Mouse (Mus musculus): Measurements from ENCODE around the gene Ugt1a5. TPM values are rescaled to one million over a fixed set of nuclear protein-coding genes. Genes with fewer than 3 reads are reported as not detected.

The Ugt1a5 gene
- polyA plus RNA-seq, 1 experiment from 2014 or later, result not detected

DNA sequence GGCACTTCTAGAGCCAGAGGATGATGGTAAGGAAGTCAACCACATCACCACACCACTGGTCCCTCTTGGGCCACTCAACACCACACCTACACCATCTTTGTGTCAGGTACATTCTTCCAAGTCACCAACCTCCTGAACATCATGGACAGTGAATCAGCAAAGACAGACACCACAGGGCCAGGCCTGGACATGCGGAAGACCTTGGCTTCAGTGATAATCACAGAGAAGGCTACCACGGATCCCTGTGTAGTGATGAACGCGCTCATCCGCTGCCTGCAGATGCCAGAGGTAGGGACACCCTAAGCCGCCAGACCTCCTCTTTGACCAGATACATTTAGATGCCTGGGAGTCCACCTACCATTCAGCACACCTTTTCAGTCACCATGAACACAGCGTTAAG lies 62.3 kb downstream of the Ugt1a5 start:
- Histone ChIP-seq H3K4me1 (replicated peaks) (no peaks in the 10 kb centered on the region), H3K36me3 (no peaks in the 10 kb centered on the region), H3K27ac (no peak overlapping the region), H3K9ac (replicated peaks) (no peak overlapping the region), H3K9me3 (peaks cover 79% of the 10 kb centered on the region), H3K27me3 (no peaks in the 10 kb centered on the region), H3K4me2 (replicated peaks) (no peak overlapping the region), H3K4me3 (replicated peaks) (no peak overlapping the region)
- ATAC-seq, result 0 out of 2 replicates have a peak, but pooled peaks have one; percentile 10
- 71% methylated on average over 7 of the region's 7 CpGs for WGBS

GRCm38 (mm10) chr1:88229566-88229965 lies 63.8 kb downstream of the Ugt1a5 start:
- Histone ChIP-seq H3K4me2 (replicated peaks) (no peak overlapping the region), H3K9me3 (peaks cover 93% of the 10 kb centered on the region), H3K36me3 (no peaks in the 10 kb centered on the region), H3K9ac (replicated peaks) (no peak overlapping the region), H3K4me3 (replicated peaks) (no peak overlapping the region), H3K27ac (no peak overlapping the region), H3K4me1 (replicated peaks) (no peaks in the 10 kb centered on the region), H3K27me3 (no peaks in the 10 kb centered on the region)
- WGBS, result 82% methylated on average over 3 of the region's 3 CpGs
- no peak for ATAC-seq

GRCm38 (mm10) chr1:88229986-88230385 lies 64.2 kb downstream of the Ugt1a5 start:
- Histone ChIP-seq H3K9me3 (peaks cover 98% of the 10 kb centered on the region), H3K36me3 (no peaks in the 10 kb centered on the region), H3K4me2 (replicated peaks) (no peak overlapping the region), H3K27me3 (no peaks in the 10 kb centered on the region), H3K4me3 (replicated peaks) (no peak overlapping the region), H3K4me1 (replicated peaks) (no peaks in the 10 kb centered on the region), H3K9ac (replicated peaks) (no peak overlapping the region), H3K27ac (no peak overlapping the region)
- ATAC-seq, result no peak
- WGBS, result 85% methylated on average over 5 of the region's 5 CpGs

GRCm38 (mm10) chr1:88230421-88230820 lies 64.6 kb downstream of the Ugt1a5 start:
- Histone ChIP-seq H3K4me1 (replicated peaks) (no peaks in the 10 kb centered on the region), H3K4me3 (replicated peaks) (no peak overlapping the region), H3K4me2 (replicated peaks) (no peak overlapping the region), H3K27me3 (no peaks in the 10 kb centered on the region), H3K9me3 (peaks cover 100% of the 10 kb centered on the region), H3K9ac (replicated peaks) (no peak overlapping the region), H3K36me3 (no peaks in the 10 kb centered on the region), H3K27ac (no peak overlapping the region)
- 0 out of 2 replicates have a peak, but pooled peaks have one; percentile 1 for ATAC-seq
- WGBS, result 73% methylated on average over 7 of the region's 7 CpGs

GRCm38 (mm10) chr1:88230981-88231802 lies 65.4 kb downstream of the Ugt1a5 start:
- peaks cover 100% of the 10 kb centered on the region for H3K9me3 ChIP-seq
- H3K36me3 ChIP-seq, result no peaks in the 10 kb centered on the region
- no peaks in the 10 kb centered on the region for H3K4me1 ChIP-seq (replicated peaks)
- no peak overlapping the region for H3K27ac ChIP-seq
- H3K9ac ChIP-seq (replicated peaks), result no peak overlapping the region
- ATAC-seq, result no peak
- no peak overlapping the region for H3K4me3 ChIP-seq (replicated peaks)
- no peaks in the 10 kb centered on the region for H3K27me3 ChIP-seq
- H3K4me2 ChIP-seq (replicated peaks), result no peak overlapping the region
- WGBS, result 76% methylated on average over 6 of the region's 6 CpGs

GRCm38 (mm10) chr1:88231803-88232499 lies 66.1 kb downstream of the Ugt1a5 start:
- no peak overlapping the region for H3K4me2 ChIP-seq (replicated peaks)
- no peaks in the 10 kb centered on the region for H3K36me3 ChIP-seq
- H3K9ac ChIP-seq (replicated peaks), result no peak overlapping the region
- no peaks in the 10 kb centered on the region for H3K4me1 ChIP-seq (replicated peaks)
- H3K27me3 ChIP-seq, result no peaks in the 10 kb centered on the region
- no peak overlapping the region for H3K27ac ChIP-seq
- 69% methylated on average over 7 of the region's 7 CpGs for WGBS
- no peak overlapping the region for H3K4me3 ChIP-seq (replicated peaks)
- no peak for ATAC-seq
- H3K9me3 ChIP-seq, result peaks cover 97% of the 10 kb centered on the region

DNA sequence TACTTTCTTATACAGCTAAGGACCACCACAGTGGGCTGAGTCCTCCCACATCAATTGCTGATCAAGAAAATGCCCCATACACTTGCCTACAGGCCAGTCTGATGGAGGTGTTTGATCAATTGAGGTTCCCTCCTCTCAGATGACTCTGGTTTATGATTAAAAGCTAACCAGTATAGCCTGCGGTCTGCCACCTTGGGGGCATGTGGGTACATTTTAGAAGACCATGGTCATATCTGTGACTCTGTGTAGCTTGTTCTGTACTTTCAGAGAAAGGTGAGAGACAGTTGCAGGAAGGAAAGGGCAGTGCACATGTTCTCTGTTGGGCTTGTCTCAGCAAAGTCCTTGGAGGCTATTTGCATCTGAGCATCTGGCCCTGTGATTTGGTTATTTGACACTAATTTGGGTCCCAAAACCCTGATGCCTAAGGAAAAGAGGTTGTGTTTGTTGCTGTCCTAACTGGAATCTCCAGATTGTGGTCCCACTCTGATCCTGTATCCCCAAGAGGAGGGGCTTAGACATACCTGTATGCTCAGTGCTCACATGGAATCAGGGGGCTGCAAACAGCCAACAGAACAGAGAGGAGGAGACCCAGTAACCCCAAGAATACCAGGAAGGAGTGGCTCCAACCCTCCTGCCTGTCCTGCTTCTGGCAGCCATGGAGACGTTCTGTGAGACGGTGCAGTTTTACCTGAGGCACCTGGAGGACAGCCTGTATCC lies 67.0 kb downstream of the Ugt1a5 start:
- Histone ChIP-seq H3K27me3 (no peaks in the 10 kb centered on the region), H3K4me1 (replicated peaks) (no peaks in the 10 kb centered on the region), H3K27ac (no peak overlapping the region), H3K4me3 (replicated peaks) (no peak overlapping the region), H3K36me3 (no peaks in the 10 kb centered on the region), H3K9me3 (peaks cover 97% of the 10 kb centered on the region), H3K4me2 (replicated peaks) (no peak overlapping the region), H3K9ac (replicated peaks) (no peak overlapping the region)
- ATAC-seq, result no peak
- 60% methylated on average over 3 of the region's 3 CpGs for WGBS

DNA sequence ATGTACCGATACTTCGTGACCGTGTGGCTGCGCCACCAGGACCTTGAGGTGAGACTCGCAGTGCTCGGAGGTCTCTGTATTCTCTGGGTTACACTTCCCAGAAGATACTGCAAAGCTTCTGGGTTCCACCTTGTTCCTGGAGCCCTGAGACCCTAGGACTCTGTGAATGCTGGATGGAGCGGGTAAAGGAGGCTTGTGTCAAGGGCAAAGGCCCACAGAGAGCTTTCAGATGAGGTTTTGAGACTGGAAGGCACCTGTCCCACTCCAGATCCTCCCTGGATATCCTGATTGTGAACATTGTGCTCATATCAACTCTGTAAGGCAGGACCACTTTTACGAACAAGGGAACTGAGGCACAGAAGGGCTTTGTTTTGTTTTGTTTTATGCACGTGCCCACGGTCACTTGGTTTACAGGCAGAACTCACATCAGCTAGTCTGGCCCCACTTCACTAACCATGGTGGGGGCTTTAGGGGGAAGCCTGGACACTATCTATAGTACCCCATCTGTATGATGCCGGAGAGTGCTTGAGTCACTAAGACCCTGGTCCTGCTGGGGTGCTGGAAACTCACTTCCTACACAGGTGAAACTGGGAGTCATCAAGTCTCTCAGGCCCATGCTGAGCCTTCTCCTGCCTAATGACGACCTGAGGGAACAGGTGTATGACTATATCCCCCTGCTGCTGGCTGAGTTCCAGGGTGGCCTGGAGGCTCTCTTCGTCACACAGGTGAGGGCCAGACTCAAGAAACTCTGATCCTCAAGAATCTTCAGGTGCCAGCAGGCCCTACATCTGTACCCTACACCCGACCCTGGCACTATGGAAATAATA lies 67.8 kb downstream of the Ugt1a5 start:
- H3K36me3 ChIP-seq, result no peaks in the 10 kb centered on the region
- H3K4me1 ChIP-seq (replicated peaks), result no peaks in the 10 kb centered on the region
- no peak overlapping the region for H3K4me2 ChIP-seq (replicated peaks)
- ATAC-seq, result no peak
- WGBS, result 68% methylated on average over 14 of the region's 14 CpGs
- peaks cover 97% of the 10 kb centered on the region for H3K9me3 ChIP-seq
- no peaks in the 10 kb centered on the region for H3K27me3 ChIP-seq
- no peak overlapping the region for H3K9ac ChIP-seq (replicated peaks)
- no peak overlapping the region for H3K27ac ChIP-seq
- H3K4me3 ChIP-seq (replicated peaks), result no peak overlapping the region

DNA sequence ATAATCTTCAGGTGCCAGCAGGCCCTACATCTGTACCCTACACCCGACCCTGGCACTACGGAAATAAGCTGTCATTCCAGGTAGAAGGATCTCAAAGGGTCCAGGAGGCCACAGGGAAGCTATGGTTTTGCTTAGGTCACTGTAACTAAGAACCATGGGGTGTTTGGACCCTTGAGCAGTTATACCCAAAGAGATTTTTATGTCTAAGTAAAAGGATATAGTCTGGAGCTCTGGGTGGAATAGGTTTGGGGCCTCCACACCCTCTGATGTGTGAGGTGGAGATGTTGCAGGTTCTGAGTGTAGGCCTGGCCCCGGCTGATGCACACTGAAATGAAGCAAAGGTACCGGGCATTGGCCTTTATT lies 68.4 kb downstream of the Ugt1a5 start:
- peaks cover 97% of the 10 kb centered on the region for H3K9me3 ChIP-seq
- H3K27me3 ChIP-seq, result no peaks in the 10 kb centered on the region
- no peak overlapping the region for H3K27ac ChIP-seq
- no peak overlapping the region for H3K4me3 ChIP-seq (replicated peaks)
- no peak overlapping the region for H3K4me2 ChIP-seq (replicated peaks)
- H3K36me3 ChIP-seq, result no peaks in the 10 kb centered on the region
- H3K9ac ChIP-seq (replicated peaks), result no peak overlapping the region
- 62% methylated on average over 4 of the region's 4 CpGs for WGBS
- ATAC-seq, result no peak
- H3K4me1 ChIP-seq (replicated peaks), result no peaks in the 10 kb centered on the region

GRCm38 (mm10) chr1:88234646-88235045 lies 68.8 kb downstream of the Ugt1a5 start:
- WGBS, result 43% methylated on average over 5 of the region's 5 CpGs
- no peaks in the 10 kb centered on the region for H3K36me3 ChIP-seq

DNA sequence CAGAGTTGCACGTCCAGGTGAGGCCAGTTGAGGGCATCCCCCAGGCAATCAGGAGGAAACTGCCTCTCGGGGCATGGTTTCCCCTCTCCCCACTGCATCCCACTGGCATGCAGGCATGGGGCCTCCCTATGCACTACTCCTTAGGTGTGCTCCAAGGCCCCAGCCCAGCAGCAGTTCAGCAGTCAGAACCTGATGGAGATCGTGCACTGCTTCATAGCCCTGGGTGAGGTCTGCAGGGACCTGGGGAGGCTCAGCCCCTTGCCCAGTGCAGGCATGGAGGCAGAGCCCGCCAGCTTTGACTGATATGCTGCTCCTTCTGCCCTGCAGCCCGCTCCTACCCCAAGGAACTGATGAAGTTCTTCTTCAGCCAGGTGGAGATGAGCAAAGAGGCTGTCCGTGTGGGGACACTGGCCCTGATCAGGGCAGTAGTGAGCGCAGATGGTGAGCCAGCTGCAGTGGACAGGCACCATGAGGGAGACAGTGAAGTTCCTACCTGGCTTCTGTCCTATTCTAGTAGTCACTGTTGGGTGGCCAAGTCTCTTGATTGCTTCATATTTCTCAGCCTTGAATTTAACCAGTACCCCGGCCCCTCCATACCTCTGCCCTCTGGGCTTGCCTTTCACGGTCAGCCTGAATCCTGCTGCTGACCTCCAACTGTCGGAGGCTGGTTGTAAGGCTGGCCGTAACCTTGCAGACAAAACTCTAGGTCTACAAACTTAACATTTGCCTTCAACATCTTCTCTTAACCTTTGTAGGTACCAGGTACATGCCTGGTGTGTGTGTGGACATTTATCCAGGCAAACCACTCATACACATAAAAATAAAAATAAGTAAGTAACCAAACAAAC lies 69.5 kb downstream of the Ugt1a5 start:
- no peak overlapping the region for H3K27ac ChIP-seq
- peak; percentile 31 for ATAC-seq
- no peak overlapping the region for H3K4me2 ChIP-seq (replicated peaks)
- no peaks in the 10 kb centered on the region for H3K36me3 ChIP-seq
- no peak overlapping the region for H3K4me3 ChIP-seq (replicated peaks)
- WGBS, result 65% methylated on average over 11 of the region's 11 CpGs
- no peaks in the 10 kb centered on the region for H3K4me1 ChIP-seq (replicated peaks)
- no peaks in the 10 kb centered on the region for H3K27me3 ChIP-seq
- peaks cover 97% of the 10 kb centered on the region for H3K9me3 ChIP-seq
- H3K9ac ChIP-seq (replicated peaks), result no peak overlapping the region

More at GRCm38 (mm10) chr1:88234646-88235045, 68.8 kb downstream of the Ugt1a5 start:
- Histone ChIP-seq H3K4me1 (replicated peaks) (no peaks in the 10 kb centered on the region), H3K9me3 (peaks cover 97% of the 10 kb centered on the region), H3K4me3 (replicated peaks) (no peak overlapping the region), H3K27ac (no peak overlapping the region), H3K27me3 (no peaks in the 10 kb centered on the region), H3K4me2 (replicated peaks) (no peak overlapping the region), H3K9ac (replicated peaks) (no peak overlapping the region)
- no peak for ATAC-seq

All from midbrain, embryonic 13.5 days (tissue).